Mouse (Mus musculus) lung, adult 2 months (tissue): Measurements from ENCODE around the gene Pias4. TPM values are rescaled to one million over a fixed set of nuclear protein-coding genes. Genes with fewer than 3 reads are reported as not detected.

Experiments used
- DNase-seq: peaks from one replicate; pipeline ENCODE4 v3.0.0; 2022
- H3K4me1 ChIP-seq: fragments of 200-500 bp; 2 replicates; pipeline ENCODE4 v1.6.1; 2011; ENCODE audit warnings: low read length; ENCODE audit not compliant: control insufficient read depth, insufficient read depth
- H3K4me3 ChIP-seq: fragments of 200-500 bp; replicated peaks from 2 replicates; pipeline ENCODE3; 2011; ENCODE audit warnings: low read depth, mild to moderate bottlenecking, control low read depth, low read length; ENCODE audit errors: extremely low read depth
- CTCF ChIP-seq: fragments of 200-500 bp; IDR thresholded peaks from 2 replicates; pipeline ENCODE4 v1.5.1; 2011; ENCODE audit warnings: mild to moderate bottlenecking, low read length, control low read depth; ENCODE audit not compliant: insufficient read depth
- POLR2A ChIP-seq: fragments of 200-500 bp; IDR thresholded peaks from 2 replicates; pipeline ENCODE4 v1.6.1; 2011; ENCODE audit warnings: low read depth, mild to moderate bottlenecking, control low read depth, low read length, borderline replicate concordance; ENCODE audit errors: extremely low read depth
- WGBS: fragments of 180-500 bp; shearing (Covaris S2); methylation state at CpG from one replicate; pipeline ENCODE4 v1.1.7; 2018; 5-methylcytosine and 5-hydroxymethylcytosine counted together
- polyA plus RNA-seq: library from polyadenylated mRNA; depleted of rRNA; stranded (reverse); fragments of >200 nt; gene quantifications from 2 replicates; pipeline ENCODE4 v1.2.3, GENCODE M21; 2012

Pias4 gene
- polyA plus RNA-seq, 1 experiment: 40.0 TPM

DNA sequence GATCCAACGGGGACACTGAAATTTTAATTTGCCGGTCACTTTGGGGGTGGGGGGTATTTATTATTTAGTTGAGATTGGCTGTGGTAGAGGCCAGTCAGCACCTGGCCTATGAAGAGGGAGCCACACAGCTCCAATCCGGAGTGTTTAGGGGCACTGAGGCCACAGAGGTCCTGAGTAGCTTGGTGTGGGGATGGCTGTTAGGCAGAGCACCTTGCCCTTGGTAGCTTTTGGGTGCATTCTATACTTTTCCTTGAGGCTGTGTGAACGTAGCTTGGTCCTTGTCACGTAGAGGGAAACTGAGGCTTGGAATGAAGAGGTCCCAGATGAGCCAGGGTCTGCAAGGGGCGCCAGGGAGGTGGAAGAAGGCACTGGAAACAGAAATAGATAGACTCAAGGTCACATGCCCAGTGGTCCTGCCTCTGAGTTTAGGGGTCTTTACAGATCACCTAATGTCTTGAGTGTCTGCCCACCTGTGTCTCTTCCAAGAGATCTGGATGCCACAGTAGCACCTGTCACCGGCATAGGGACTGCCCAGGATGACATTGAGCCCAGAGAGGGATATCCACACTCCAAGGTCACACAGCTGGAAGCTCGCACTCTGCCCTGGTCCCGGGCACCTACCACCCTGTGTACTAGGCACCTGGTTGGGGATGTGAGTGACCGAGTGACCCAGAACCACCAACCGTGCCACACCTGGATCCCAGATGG, 28.7 kb downstream of the Pias4 start:
- DNase-seq: no peak
- peaks cover 39% of the 10 kb centered on the region for H3K4me1 ChIP-seq
- TF ChIP-seq CTCF: no peak
- TF ChIP-seq POLR2A: no peak
- WGBS: 34% methylated on average over 11 of the region's 11 CpGs
- peak overlapping the region; percentile 95 for H3K4me3 ChIP-seq

GRCm38 (mm10) chr10:81138131-81138782, 29.5 kb downstream of the Pias4 start:
- TF ChIP-seq CTCF: no peak
- TF ChIP-seq POLR2A: peak; percentile 31; the same call in 1 of the 2 replicates
- no peak for DNase-seq
- Histone ChIP-seq H3K4me1 (peaks cover 36% of the 10 kb centered on the region), H3K4me3 (peak overlapping the region; percentile 95)
- WGBS: 2% methylated on average over 24 of the region's 24 CpGs

DNA sequence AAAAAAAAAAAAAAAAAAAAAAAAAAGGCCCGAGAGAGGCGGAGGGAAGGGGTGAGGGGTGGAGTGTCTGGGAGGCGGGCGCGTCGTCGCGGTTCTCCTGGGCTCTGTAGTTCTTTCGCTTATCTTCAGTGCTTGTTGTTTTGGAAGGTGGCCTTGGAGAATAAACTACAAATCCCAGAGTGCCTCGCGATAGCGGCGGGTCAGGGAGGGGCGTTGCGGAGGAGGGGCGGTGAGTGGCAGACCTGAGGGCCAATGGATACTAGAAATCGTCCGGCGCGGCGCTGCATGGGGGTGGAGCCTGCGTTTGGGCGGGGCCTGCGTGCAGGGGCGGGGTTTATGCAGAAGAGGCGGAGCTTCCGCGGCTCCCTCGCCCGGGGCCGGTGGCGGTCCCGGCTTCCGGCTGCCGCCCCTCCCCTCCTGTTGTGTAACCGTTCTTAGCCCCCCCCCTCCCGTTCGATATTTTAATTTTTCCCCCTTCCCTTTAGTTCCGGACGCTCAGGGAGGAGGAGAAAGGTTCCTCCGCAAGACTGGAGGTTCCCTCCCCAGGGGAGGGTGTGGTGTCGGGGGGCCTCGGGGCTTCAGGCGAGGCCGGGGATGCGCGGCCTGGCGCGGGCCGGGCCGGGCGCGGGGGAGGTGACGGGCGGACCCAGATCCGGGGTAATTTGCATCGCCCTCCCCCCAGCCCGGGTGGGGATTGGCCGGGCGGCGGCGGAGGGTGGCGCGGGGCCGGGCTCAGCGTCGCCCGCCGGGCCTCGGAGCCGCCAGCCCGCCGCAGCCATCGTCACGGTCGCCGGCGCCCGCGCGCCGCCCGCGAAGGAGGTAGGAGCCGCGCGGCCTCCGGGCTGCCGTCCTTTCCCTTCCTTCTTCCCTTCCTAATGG, 30.2 kb downstream of the Pias4 start:
- Histone ChIP-seq H3K4me1 (peaks cover 33% of the 10 kb centered on the region), H3K4me3 (peak overlapping the region; percentile 95)
- peak; percentile 100 for DNase-seq
- TF ChIP-seq POLR2A: no peak
- TF ChIP-seq CTCF: no peak
- under 1% methylated on average over 82 of the region's 89 CpGs for WGBS

GRCm38 (mm10) chr10:81136706-81137231, 31.0 kb downstream of the Pias4 start:
- WGBS: under 1% methylated on average over 46 of the region's 50 CpGs
- TF ChIP-seq CTCF: no peak

GRCm38 (mm10) chr10:81135831-81136705, 31.7 kb downstream of the Pias4 start:
- peak overlapping the region; percentile 74 for H3K4me3 ChIP-seq
- peak; percentile 73 for DNase-seq
- 2% methylated on average over 78 of the region's 86 CpGs for WGBS
- peaks cover 26% of the 10 kb centered on the region for H3K4me1 ChIP-seq
- TF ChIP-seq CTCF: no peak
- TF ChIP-seq POLR2A: peak; percentile 59; the same call in 1 of the 2 replicates

More at GRCm38 (mm10) chr10:81136706-81137231, 31.0 kb downstream of the Pias4 start:
- DNase-seq: peak; percentile 80
- peaks cover 31% of the 10 kb centered on the region for H3K4me1 ChIP-seq
- H3K4me3 ChIP-seq: peak overlapping the region; percentile 74

DNA sequence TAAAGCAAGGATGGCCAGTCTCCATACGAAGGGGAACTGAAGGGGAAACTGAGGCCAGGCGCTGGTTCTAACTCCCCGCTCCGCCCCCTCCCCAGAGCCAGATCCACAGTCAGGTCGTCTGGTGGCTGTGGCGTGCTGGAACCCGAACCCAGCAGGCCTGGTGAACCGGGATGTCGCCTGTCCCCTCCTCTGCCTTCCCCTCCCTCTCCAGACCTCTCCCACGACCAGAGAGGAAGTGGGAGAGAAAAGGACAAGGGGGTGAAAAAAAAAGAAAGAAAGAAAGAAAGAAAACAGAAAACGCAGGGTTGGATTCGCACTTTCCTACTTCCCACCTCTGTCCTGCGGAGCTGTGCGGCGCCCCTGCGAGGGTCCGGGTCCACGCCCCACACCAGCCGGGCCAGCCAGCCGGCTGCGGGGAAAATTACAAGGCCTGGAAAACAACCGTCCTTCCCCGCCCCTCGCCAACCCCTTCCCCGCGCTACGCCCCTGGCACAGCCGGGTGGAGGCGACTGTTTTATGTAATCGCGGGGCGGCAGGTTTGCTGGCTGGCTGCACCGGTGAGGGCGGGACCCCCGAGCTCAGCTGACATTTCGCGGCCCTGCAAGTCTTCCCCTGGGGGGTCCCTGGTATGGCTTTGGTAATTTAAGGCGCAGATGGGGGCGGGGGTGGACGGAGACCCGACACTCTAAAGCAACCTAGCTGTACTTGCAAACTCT, 32.6 kb downstream of the Pias4 start, which contains the start of gene Zbtb7a:
TSS of gene Zbtb7a (plus strand) at position 255 of the 716 bp plus-strand sequence.
- WGBS: 3% methylated on average over 41 of the region's 41 CpGs

DNA sequence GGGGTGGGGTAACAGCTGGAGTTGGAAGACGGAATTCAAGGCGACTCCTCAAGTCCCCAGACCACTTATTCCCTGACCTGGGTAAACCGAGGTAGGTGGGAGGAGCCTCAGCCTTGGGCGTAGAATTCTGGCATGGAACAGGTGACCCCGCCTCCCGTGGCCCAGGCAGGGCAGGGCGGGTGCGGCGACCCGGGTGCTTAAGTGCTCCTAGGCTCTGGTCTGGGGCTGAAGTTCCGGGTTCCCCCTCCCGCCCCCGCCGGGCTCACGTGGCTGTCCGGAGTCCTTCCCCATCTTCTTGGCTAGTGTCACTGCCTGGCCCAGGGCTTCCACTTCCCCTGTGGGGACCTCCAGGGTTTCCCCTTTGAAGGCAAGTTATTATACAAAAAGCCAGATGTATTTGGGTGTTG, 33.5 kb downstream of the Pias4 start:
- peaks cover 13% of the 10 kb centered on the region for H3K4me1 ChIP-seq
- H3K4me3 ChIP-seq: peak overlapping the region; percentile 0
- 6% methylated on average over 16 of the region's 16 CpGs for WGBS
- TF ChIP-seq POLR2A: peak; percentile 29; the same call in 1 of the 2 replicates
- no peak for TF ChIP-seq CTCF
- DNase-seq: peak; percentile 79

More for the DNA sequence above, 32.6 kb downstream of the Pias4 start, which contains the start of gene Zbtb7a:
- Histone ChIP-seq H3K4me3 (peak within 1 kb of the TSS; percentile 74), H3K4me1 (peaks cover 19% of the 10 kb centered on the region)
- DNase-seq: peak; percentile 57
- no peak for TF ChIP-seq CTCF
- TF ChIP-seq POLR2A: no peak

GRCm38 (mm10) chr10:81123500-81123899, 44.2 kb downstream of the Pias4 start:
- no peak for TF ChIP-seq CTCF
- WGBS: 72% methylated on average over 11 of the region's 11 CpGs
- no peak for DNase-seq
- Histone ChIP-seq H3K4me3 (no peak overlapping the region), H3K4me1 (peaks cover 7% of the 10 kb centered on the region)
